Mouse (Mus musculus) cerebral cortex, adult 2 months (tissue): ENCODE data around the gene Gm28778.

Experiments
- WGBS: fragments of 180-500 bp; shearing (Covaris S2); methylation state at CpG from one replicate; pipeline ENCODE4 v1.1.7; 2018; 5-methylcytosine and 5-hydroxymethylcytosine counted together

The Gm28778 gene

GRCm38 (mm10) chr1:53296581-53297383 lies at the start of gene Gm28778, which contains the start of the genes Pms1 and Ormdl1:
Gene Gm28778, plus strand, starts transcription at chr1:53297111.
Gene Pms1, minus strand, starts transcription at chr1:53297018.
Gene Ormdl1, plus strand, starts transcription at chr1:53297095.
- WGBS, result under 1% methylated on average over 66 of the region's 66 CpGs

- WGBS, result 88% methylated on average over 3 of the region's 3 CpGs
These were observed 27.0 kb upstream of the Gm28778 start for GRCm38 (mm10) chr1:53269901-53270300.

GRCm38 (mm10) chr1:53291197-53291596 lies 5.7 kb upstream of the Gm28778 start:
- WGBS, result 80% methylated on average over 3 of the region's 3 CpGs

- WGBS, result 87% methylated on average over 4 of the region's 4 CpGs
These were observed 3.6 kb downstream of the Gm28778 start for GRCm38 (mm10) chr1:53300506-53300905.

- 2% methylated on average over 27 of the region's 27 CpGs for WGBS
These were observed 16.4 kb downstream of the Gm28778 start, which contains the start of gene Osgepl1 for GRCm38 (mm10) chr1:53312989-53313967. Gene Osgepl1, plus strand, starts transcription at chr1:53313624.

- WGBS, result 94% methylated on average over 4 of the region's 4 CpGs
These were observed 24.9 kb downstream of the Gm28778 start for GRCm38 (mm10) chr1:53321662-53322344.

- WGBS, result 98% methylated on average over 5 of the region's 5 CpGs
These were observed 26.3 kb downstream of the Gm28778 start for GRCm38 (mm10) chr1:53323254-53323653.

GRCm38 (mm10) chr1:53324277-53324676 lies 27.4 kb downstream of the Gm28778 start:
- WGBS, result 89% methylated on average over 1 of the region's 1 CpGs

GRCm38 (mm10) chr1:53324827-53325494 lies 28.1 kb downstream of the Gm28778 start:
- WGBS, result 91% methylated on average over 5 of the region's 5 CpGs

GRCm38 (mm10) chr1:53333527-53333926 lies 36.6 kb downstream of the Gm28778 start:
- 79% methylated on average over 5 of the region's 5 CpGs for WGBS

GRCm38 (mm10) chr1:53337403-53337802 lies 40.5 kb downstream of the Gm28778 start:
- WGBS, result 71% methylated on average over 2 of the region's 2 CpGs

GRCm38 (mm10) chr1:53341071-53341470 lies 44.2 kb downstream of the Gm28778 start:
- WGBS, result 96% methylated on average over 2 of the region's 2 CpGs

GRCm38 (mm10) chr1:53352327-53353261 lies 55.7 kb downstream of the Gm28778 start, which contains the start of the genes Asdurf, Gm28551 and Asnsd1:
Gene Asdurf, minus strand, starts transcription at chr1:53352619.
Gene Gm28551, minus strand, starts transcription at chr1:53352667.
Gene Asnsd1, minus strand, starts transcription at chr1:53352752.
- under 1% methylated on average over 44 of the region's 44 CpGs for WGBS
